Mouse (Mus musculus) hindbrain, embryonic 12.5 days (tissue): ENCODE results near the gene Atp6v1g1. TPM values are rescaled to one million over a fixed set of nuclear protein-coding genes. Genes with fewer than 3 reads are reported as not detected.

Experiments
- ATAC-seq: fragments of 200-750 bp; cut with Nextera tagmentation; 2 replicates; pipeline ENCODE4 v1.8.0; 2017; ENCODE audit warnings: moderate TSS enrichment; ENCODE audit not compliant: low FRiP score
- H3K27ac ChIP-seq: fragments of 300-500 bp; sonication (generic); 2 replicates; pipeline ENCODE4 v1.5.1; 2016; ENCODE audit warnings: mild to moderate bottlenecking
- H3K27me3 ChIP-seq: fragments of 300-500 bp; sonication (generic); 2 replicates; pipeline ENCODE4 v1.6.1; 2016; ENCODE audit warnings: mild to moderate bottlenecking
- H3K36me3 ChIP-seq: fragments of 300-500 bp; sonication (generic); 2 replicates; pipeline ENCODE4 v1.6.1; 2016; ENCODE audit warnings: mild to moderate bottlenecking
- H3K4me1 ChIP-seq: fragments of 300-500 bp; sonication (generic); 2 replicates; pipeline ENCODE4 v1.6.1; 2016
- H3K4me2 ChIP-seq: fragments of 300-500 bp; sonication (generic); replicated peaks from 2 replicates; pipeline ENCODE4 v1.6.1; 2016; ENCODE audit warnings: mild to moderate bottlenecking
- H3K4me3 ChIP-seq: fragments of 300-500 bp; sonication (generic); 2 replicates; pipeline ENCODE4 v1.5.1; 2016; ENCODE audit warnings: mild to moderate bottlenecking
- H3K9ac ChIP-seq: fragments of 300-500 bp; sonication (generic); 2 replicates; pipeline ENCODE4 v1.6.1; 2016; ENCODE audit warnings: mild to moderate bottlenecking, moderate library complexity
- H3K9me3 ChIP-seq: fragments of 300-500 bp; sonication (generic); replicated peaks from 2 replicates; pipeline ENCODE4 v1.6.1; 2016; ENCODE audit warnings: mild to moderate bottlenecking
- WGBS: fragments of 180-500 bp; shearing (Covaris S2); methylation state at CpG from one replicate; pipeline ENCODE4 v1.1.7; 2016; 5-methylcytosine and 5-hydroxymethylcytosine counted together
- polyA plus RNA-seq: library from polyadenylated mRNA; unstranded; fragments of >200 nt; fragmentation: Nextera tagmentation; extraction: Ambion mirVana; gene quantifications from 2 replicates; pipeline ENCODE4 v1.2.1, GENCODE M21; 2016

Gene Atp6v1g1
- polyA plus RNA-seq, 1 experiment from 2014 or later: 365 TPM

DNA sequence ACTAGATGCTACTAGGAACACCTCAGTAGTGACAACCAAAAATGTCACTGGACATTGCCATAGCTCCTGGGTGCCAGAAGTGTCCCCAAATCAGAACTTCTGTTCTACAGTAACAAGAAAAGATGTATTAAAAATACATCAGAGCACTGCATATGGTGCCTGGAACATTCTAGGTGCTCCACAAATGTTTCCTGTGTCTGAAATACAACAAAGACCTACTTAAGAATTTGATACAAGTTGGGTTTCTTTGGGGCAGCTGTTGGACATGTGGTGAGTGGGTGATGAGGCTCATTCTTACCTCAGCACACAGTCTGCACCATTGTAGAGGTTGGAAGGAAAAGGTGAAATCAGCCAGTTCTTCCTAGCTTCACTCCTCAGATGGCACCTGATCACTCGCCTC is 8.3 kb downstream of the Atp6v1g1 start:
- Histone ChIP-seq H3K9ac (no peak overlapping the region), H3K4me2 (no peak overlapping the region), H3K27ac (no peak overlapping the region), H3K9me3 (no peaks in the 10 kb centered on the region), H3K27me3 (no peaks in the 10 kb centered on the region), H3K4me3 (no peak overlapping the region), H3K36me3 (peaks cover 42% of the 10 kb centered on the region), H3K4me1 (peaks cover 10% of the 10 kb centered on the region)
- ATAC-seq: no peak
- 86% methylated on average over 1 of the region's 1 CpGs for WGBS

DNA sequence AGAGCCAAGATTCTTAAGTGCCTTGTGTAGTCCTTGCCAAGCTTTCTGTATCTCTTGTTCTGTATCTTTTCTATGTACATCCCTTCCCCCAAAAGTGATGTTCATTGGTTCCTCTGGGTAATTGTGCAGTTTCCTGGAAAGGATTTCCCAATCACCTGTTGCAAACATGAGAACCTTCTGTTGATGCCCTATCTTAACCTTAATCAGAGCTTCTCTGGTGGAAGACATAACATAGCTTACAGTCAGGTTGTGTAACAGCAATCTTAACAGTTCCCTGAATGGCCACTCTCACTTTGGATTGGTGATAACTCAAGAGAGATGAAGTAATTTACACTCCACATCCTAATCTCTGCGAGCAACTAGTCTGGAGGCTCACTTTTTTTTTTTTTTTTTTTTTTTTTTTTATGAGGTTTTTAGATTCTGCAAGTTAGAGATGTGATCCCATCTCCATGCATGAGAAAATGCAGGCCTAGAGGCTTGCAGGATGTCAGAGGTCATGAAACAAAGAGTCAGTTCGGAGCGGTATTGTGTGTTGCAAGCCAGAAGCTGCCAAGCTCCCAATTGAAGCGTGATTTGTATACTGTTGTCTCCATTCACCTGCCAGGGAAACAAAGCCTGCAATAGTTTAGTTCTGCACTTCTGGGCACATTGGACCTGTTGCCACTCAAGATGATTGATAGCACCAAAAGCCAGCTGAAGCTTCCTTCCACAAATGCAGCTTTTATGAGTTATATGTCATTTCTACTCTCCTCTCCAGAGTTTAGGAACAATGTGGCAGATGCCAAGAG is 9.4 kb downstream of the Atp6v1g1 start:
- Histone ChIP-seq H3K27me3 (no peaks in the 10 kb centered on the region), H3K4me1 (peaks cover 12% of the 10 kb centered on the region), H3K9me3 (no peaks in the 10 kb centered on the region), H3K36me3 (peaks cover 35% of the 10 kb centered on the region), H3K9ac (no peak overlapping the region), H3K4me2 (no peak overlapping the region), H3K4me3 (no peak overlapping the region), H3K27ac (no peak overlapping the region)
- no peak for ATAC-seq
- 31% methylated on average over 4 of the region's 4 CpGs for WGBS

DNA sequence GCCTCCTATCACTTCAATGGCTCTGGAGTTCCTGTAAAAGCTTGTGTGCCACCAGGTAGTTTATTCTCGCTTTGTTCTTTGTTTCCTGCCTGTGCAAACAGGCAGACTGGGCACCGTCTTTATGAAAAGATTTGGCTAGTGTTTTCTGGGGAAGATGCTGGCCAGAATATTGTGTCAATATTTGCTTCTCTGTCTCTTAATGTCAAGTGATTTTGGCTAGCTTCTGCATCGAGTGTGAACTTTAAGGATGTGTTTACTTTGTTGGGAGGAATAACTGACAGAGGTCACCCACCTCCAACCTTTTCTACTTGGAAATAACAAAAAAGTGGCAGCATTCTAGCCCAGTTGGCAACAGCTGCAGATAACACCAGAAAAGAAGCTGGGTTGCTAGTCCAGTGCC is 10.0 kb downstream of the Atp6v1g1 start:
- WGBS: 30% methylated on average over 3 of the region's 3 CpGs

DNA sequence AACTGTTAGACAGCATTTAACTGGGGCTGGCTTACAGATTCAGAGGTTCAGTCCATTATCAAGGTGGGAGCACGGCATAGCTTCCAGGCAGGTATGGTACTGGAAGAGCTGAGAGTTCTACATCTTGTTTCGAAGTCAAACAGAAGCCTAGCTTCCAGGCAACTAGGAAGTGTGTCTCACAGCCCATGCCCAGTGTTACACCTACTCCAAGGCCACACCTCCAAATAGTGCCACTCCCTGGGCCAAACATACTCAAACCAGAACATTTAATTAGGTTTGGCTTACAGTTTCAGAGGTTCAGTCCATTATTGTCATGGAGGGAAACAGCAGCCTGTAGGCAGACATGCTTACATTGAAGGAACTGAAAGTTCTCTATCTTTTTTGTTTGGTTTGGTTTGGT is 10.5 kb downstream of the Atp6v1g1 start:
- H3K27me3 ChIP-seq: 0 out of 2 replicates have a peak, but pooled peaks cover 3% of the 10 kb centered on the region

More for the DNA sequence above, 10.0 kb downstream of the Atp6v1g1 start:
- peaks cover 17% of the 10 kb centered on the region for H3K4me1 ChIP-seq
- no peak overlapping the region for H3K9ac ChIP-seq
- H3K27me3 ChIP-seq: 0 out of 2 replicates have a peak, but pooled peaks cover 3% of the 10 kb centered on the region
- H3K36me3 ChIP-seq: peaks cover 29% of the 10 kb centered on the region
- H3K27ac ChIP-seq: no peak overlapping the region
- no peaks in the 10 kb centered on the region for H3K9me3 ChIP-seq
- H3K4me2 ChIP-seq: no peak overlapping the region
- no peak for ATAC-seq
- H3K4me3 ChIP-seq: no peak overlapping the region

GRCm38 (mm10) chr4:63556665-63557064 is 12.1 kb downstream of the Atp6v1g1 start:
- ATAC-seq: no peak
- H3K27me3 ChIP-seq: 0 out of 2 replicates have a peak, but pooled peaks cover 3% of the 10 kb centered on the region
- no peaks in the 10 kb centered on the region for H3K9me3 ChIP-seq
- H3K4me1 ChIP-seq: peaks cover 21% of the 10 kb centered on the region
- H3K36me3 ChIP-seq: peaks cover 15% of the 10 kb centered on the region
- no peak overlapping the region for H3K27ac ChIP-seq
- WGBS: 63% methylated on average over 5 of the region's 5 CpGs
- H3K4me2 ChIP-seq: no peak overlapping the region
- H3K9ac ChIP-seq: no peak overlapping the region
- no peak overlapping the region for H3K4me3 ChIP-seq

More for the DNA sequence above, 10.5 kb downstream of the Atp6v1g1 start:
- WGBS: 96% methylated on average over 2 of the region's 2 CpGs
- H3K9me3 ChIP-seq: no peaks in the 10 kb centered on the region
- no peak overlapping the region for H3K4me3 ChIP-seq
- H3K36me3 ChIP-seq: peaks cover 27% of the 10 kb centered on the region
- H3K4me2 ChIP-seq: no peak overlapping the region
- no peak overlapping the region for H3K27ac ChIP-seq
- H3K4me1 ChIP-seq: peaks cover 19% of the 10 kb centered on the region
- no peak overlapping the region for H3K9ac ChIP-seq
- ATAC-seq: no peak

- Histone ChIP-seq H3K4me2 (peak overlapping the region; percentile 89), H3K36me3 (peaks cover 8% of the 10 kb centered on the region), H3K27ac (no peak overlapping the region), H3K9ac (no peak overlapping the region), H3K9me3 (no peaks in the 10 kb centered on the region), H3K4me3 (no peak overlapping the region), H3K4me1 (peaks cover 21% of the 10 kb centered on the region), H3K27me3 (0 out of 2 replicates have a peak, but pooled peaks cover 3% of the 10 kb centered on the region)
- no peak for ATAC-seq
- 20% methylated on average over 16 of the region's 16 CpGs for WGBS
Measured at GRCm38 (mm10) chr4:63557124-63558059, 12.8 kb downstream of the Atp6v1g1 start.

- Histone ChIP-seq H3K4me1 (peaks cover 19% of the 10 kb centered on the region), H3K4me3 (peak within 1 kb of the TSS; percentile 75), H3K9ac (peak within 1 kb of the TSS; percentile 80), H3K4me2 (peak within 1 kb of the TSS; percentile 89), H3K27ac (peak within 1 kb of the TSS; percentile 23; the same call in 1 of the 2 replicates), H3K27me3 (0 out of 2 replicates have a peak, but pooled peaks cover 3% of the 10 kb centered on the region), H3K9me3 (no peaks in the 10 kb centered on the region), H3K36me3 (no peaks in the 10 kb centered on the region)
- WGBS: under 1% methylated on average over 64 of the region's 81 CpGs
- peak; percentile 78 for ATAC-seq
Measured at GRCm38 (mm10) chr4:63558407-63559081, 14.0 kb downstream of the Atp6v1g1 start, which contains the start of gene Tmem268. Tmem268 (plus strand) TSS chr4:63558781.

DNA sequence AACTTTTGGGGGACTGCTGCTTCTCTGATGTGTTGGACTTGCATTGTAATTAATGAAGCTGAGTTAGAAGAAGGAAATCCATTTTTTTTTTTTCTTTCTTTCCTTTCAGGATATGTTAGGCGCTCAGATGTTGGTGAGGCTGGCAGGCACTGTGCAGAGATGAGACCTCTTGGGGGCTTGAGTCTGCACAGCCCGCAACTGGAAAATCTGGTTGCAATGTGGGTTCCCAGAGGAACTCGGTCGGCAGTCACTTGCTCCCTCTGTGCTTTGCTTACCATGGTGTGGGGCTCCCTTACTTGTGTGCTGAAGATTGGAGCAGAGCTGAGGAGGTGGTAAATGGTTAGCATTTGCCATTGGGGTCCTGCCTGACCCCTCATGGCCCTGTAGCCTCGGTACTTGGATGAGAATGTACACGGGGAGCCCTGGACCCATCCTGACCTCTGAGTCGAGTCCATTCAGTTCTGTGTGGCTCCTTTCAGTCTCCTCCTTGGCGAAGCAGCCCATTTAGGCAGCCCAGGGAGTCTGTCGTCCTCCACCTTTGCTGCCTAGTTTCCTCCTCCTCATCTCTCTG is 14.6 kb downstream of the Atp6v1g1 start:
- no peak overlapping the region for H3K27ac ChIP-seq
- 0 out of 2 replicates have a peak, but pooled peaks have one; percentile 5 for ATAC-seq
- peaks cover 16% of the 10 kb centered on the region for H3K4me1 ChIP-seq
- H3K9me3 ChIP-seq: no peaks in the 10 kb centered on the region
- WGBS: 29% methylated on average over 9 of the region's 9 CpGs
- peak overlapping the region; percentile 75 for H3K4me3 ChIP-seq
- H3K9ac ChIP-seq: peak overlapping the region; percentile 80; the same call in 1 of the 2 replicates
- no peaks in the 10 kb centered on the region for H3K36me3 ChIP-seq
- 0 out of 2 replicates have a peak, but pooled peaks cover 3% of the 10 kb centered on the region for H3K27me3 ChIP-seq
- peak overlapping the region; percentile 89 for H3K4me2 ChIP-seq

- no peak for ATAC-seq
- H3K27me3 ChIP-seq: 0 out of 2 replicates have a peak, but pooled peaks cover 3% of the 10 kb centered on the region
- no peak overlapping the region for H3K4me2 ChIP-seq
- no peaks in the 10 kb centered on the region for H3K36me3 ChIP-seq
- H3K27ac ChIP-seq: no peak overlapping the region
- H3K4me3 ChIP-seq: no peak overlapping the region
- no peak overlapping the region for H3K9ac ChIP-seq
- no peaks in the 10 kb centered on the region for H3K9me3 ChIP-seq
- WGBS: 54% methylated on average over 8 of the region's 8 CpGs
- peaks cover 16% of the 10 kb centered on the region for H3K4me1 ChIP-seq
Measured at GRCm38 (mm10) chr4:63560079-63560478, 15.5 kb downstream of the Atp6v1g1 start.

GRCm38 (mm10) chr4:63561861-63562675 is 17.5 kb downstream of the Atp6v1g1 start:
- Histone ChIP-seq H3K4me1 (peaks cover 16% of the 10 kb centered on the region), H3K27ac (no peak overlapping the region), H3K4me2 (no peak overlapping the region), H3K27me3 (0 out of 2 replicates have a peak, but pooled peaks cover 3% of the 10 kb centered on the region), H3K4me3 (no peak overlapping the region), H3K9ac (no peak overlapping the region; the same call in 1 of the 2 replicates), H3K36me3 (no peaks in the 10 kb centered on the region), H3K9me3 (no peaks in the 10 kb centered on the region)
- WGBS: 84% methylated on average over 7 of the region's 7 CpGs
- no peak for ATAC-seq

GRCm38 (mm10) chr4:63562742-63563141 is 18.2 kb downstream of the Atp6v1g1 start:
- Histone ChIP-seq H3K4me2 (no peak overlapping the region), H3K4me3 (no peak overlapping the region), H3K4me1 (peaks cover 12% of the 10 kb centered on the region), H3K27ac (no peak overlapping the region), H3K27me3 (0 out of 2 replicates have a peak, but pooled peaks cover 3% of the 10 kb centered on the region), H3K36me3 (no peaks in the 10 kb centered on the region), H3K9me3 (no peaks in the 10 kb centered on the region), H3K9ac (no peak overlapping the region; the same call in 1 of the 2 replicates)
- WGBS: 84% methylated on average over 4 of the region's 4 CpGs
- no peak for ATAC-seq
